Mouse (Mus musculus) C2C12 (cell line): Measurements from ENCODE around the gene Ilf3. TPM values are rescaled to one million over a fixed set of nuclear protein-coding genes. Genes with fewer than 3 reads are reported as not detected.

ENCODE experiments used
- H3K27me3 ChIP-seq: one replicate; pipeline ENCODE4 v1.6.1; 2011; ENCODE audit not compliant: control insufficient read depth, insufficient read depth, insufficient read length
- H3K36me3 ChIP-seq: one replicate; pipeline ENCODE4 v1.6.1; 2011; ENCODE audit not compliant: control insufficient read depth, insufficient read depth
- H3K4me3 ChIP-seq: one replicate; pipeline ENCODE4 v1.5.1; 2011; ENCODE audit warnings: mild to moderate bottlenecking, control low read depth; ENCODE audit not compliant: poor library complexity, insufficient read depth, severe bottlenecking
- H3K79me2 ChIP-seq: one replicate; pipeline ENCODE4 v1.6.1; 2011; ENCODE audit not compliant: control insufficient read depth, insufficient read depth
- H3K79me3 ChIP-seq: one replicate; pipeline ENCODE4 v1.6.1; 2011; ENCODE audit warnings: low read depth, control low read depth
- H3ac ChIP-seq: one replicate; pipeline ENCODE3; 2011; ENCODE audit warnings: low read depth; ENCODE audit not compliant: control insufficient read depth, insufficient read length
- CEBPB ChIP-seq: IDR thresholded peaks from one replicate; pipeline ENCODE4 v1.6.1; 2011; ENCODE audit warnings: low read depth, mild to moderate bottlenecking, control low read depth, moderate library complexity
- CTCF ChIP-seq: IDR thresholded peaks from one replicate; pipeline ENCODE4 v1.5.1; 2011; ENCODE audit not compliant: control insufficient read depth, insufficient read depth, insufficient read length
- FOSL1 ChIP-seq: IDR thresholded peaks from one replicate; pipeline ENCODE4 v1.8.0; 2011; ENCODE audit warnings: mild to moderate bottlenecking, low read length; ENCODE audit not compliant: poor library complexity, insufficient read depth, severe bottlenecking
- MAX ChIP-seq: IDR thresholded peaks from one replicate; pipeline ENCODE4 v1.6.1; 2011; ENCODE audit warnings: mild to moderate bottlenecking, control low read depth
- MYOD1 ChIP-seq: IDR thresholded peaks from one replicate; pipeline ENCODE4 v1.6.1; 2011; ENCODE audit warnings: low read depth; ENCODE audit not compliant: control insufficient read depth, insufficient read length
- MYOG ChIP-seq: IDR thresholded peaks from one replicate; pipeline ENCODE4 v1.6.1; 2011; ENCODE audit not compliant: control insufficient read depth, insufficient read length; ENCODE audit errors: extremely low read depth
- USF1 ChIP-seq: IDR thresholded peaks from one replicate; pipeline ENCODE4 v1.6.1; 2011; ENCODE audit warnings: low read depth, mild to moderate bottlenecking, control low read depth, moderate library complexity
- polyA plus RNA-seq: library from polyadenylated mRNA; unstranded; fragments of >200 nt; fragmentation: generic; extraction: Trizol; gene quantifications from one replicate; pipeline ENCODE4 v1.2.1, GENCODE M21; 2012; ENCODE audit warnings: missing spikeins

The Ilf3 gene
- polyA plus RNA-seq, 1 experiment, result 66.6 TPM

DNA sequence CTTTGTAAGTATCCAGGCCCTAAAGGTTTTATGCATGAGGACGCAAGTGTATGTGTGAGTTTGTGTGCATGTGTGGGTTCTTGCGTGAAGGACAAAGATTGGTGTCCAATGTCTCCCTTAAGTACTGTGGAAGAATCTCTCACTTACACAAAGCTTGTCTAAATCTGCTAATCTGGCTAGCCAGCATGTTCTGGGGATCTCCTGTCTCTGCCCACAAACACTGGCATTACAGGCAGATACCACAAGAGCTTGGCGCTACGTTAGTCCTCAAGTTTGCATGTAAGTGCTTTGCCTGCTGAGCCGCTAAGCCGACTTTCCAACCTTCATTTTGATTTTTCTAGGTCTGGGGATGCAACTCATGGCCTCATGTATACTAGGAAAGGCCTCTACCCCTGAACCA lies 69.9 kb downstream of the Ilf3 start:
- TF ChIP-seq CEBPB (no peak), CTCF (no peak), MAX (no peak)
- no peak overlapping the region for H3K4me3 ChIP-seq

DNA sequence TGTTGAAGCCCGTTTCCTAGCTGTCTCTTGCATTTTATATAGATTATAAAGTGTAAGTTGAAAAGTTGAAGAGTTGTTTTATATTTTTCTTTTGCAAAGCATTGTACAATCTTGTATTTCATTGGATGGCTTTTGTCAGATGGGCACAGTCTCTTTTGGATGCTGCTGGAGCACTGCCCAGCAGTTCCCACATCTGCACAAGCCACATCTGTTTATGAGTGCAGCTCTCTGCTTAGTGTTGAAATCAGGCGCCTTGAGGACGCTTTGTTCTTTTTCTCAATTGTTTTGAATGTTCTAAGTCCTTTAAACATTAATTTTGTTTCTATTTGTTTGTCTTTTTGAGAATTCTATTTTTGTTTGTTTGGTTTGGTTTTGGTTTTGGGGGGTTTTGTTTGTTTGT lies 70.5 kb downstream of the Ilf3 start:
- peaks cover 43% of the 10 kb centered on the region for H3K79me3 ChIP-seq
- TF ChIP-seq CEBPB (no peak), MYOG (no peak)
- H3K79me2 ChIP-seq, result peaks cover 96% of the 10 kb centered on the region
- no peaks in the 10 kb centered on the region for H3K36me3 ChIP-seq
- no peaks in the 10 kb centered on the region for H3K27me3 ChIP-seq
- no peak overlapping the region for H3K4me3 ChIP-seq
- no peak overlapping the region for H3ac ChIP-seq

More for the DNA sequence above, 69.9 kb downstream of the Ilf3 start:
- Histone ChIP-seq H3K79me3 (peaks cover 46% of the 10 kb centered on the region), H3K27me3 (no peaks in the 10 kb centered on the region), H3K79me2 (peaks cover 100% of the 10 kb centered on the region), H3K36me3 (no peaks in the 10 kb centered on the region), H3ac (no peak overlapping the region)

DNA sequence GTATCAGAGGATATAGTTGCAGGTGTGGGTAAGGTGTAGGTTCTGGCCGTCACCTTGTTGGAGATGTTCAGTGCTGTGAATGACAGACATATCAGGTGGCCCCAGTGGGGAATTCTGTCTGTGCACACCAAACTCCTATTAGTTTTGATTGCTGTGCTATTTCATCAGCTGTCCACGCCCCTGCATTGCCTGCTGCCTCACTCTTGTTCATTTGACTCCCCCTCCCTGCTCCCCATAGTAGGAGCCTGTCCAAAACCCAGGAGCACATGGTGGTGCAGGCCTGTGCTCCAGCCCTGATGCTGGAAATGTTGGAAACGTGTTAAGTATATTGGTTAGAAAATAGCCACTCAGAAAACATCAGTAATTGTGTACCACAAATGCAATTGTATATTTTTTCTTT lies 71.8 kb downstream of the Ilf3 start:
- TF ChIP-seq FOSL1, result no peak
- no peak for TF ChIP-seq CEBPB
- TF ChIP-seq MYOD1, result no peak

DNA sequence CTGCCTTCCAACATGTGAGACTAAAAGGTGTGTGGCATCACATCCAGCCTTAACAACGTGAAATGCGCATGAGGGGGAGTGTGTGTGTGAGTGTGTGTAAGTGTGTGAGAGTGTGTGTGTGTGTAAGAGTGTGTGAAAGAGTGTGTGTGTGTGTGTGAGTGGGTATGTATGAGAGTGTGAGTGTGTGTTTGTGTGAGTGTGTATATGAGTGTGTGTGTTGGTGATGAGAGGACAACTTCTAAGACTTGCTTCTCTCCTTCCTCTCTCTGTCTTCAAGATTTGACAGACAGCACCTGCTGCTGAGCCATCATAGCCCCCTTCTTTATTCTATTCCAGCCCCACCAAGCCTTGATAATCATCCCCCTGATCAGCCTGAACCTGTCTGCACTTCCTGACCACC lies 72.2 kb downstream of the Ilf3 start:
- Histone ChIP-seq H3K36me3 (no peaks in the 10 kb centered on the region), H3ac (no peak overlapping the region), H3K27me3 (no peaks in the 10 kb centered on the region), H3K4me3 (no peak overlapping the region), H3K79me2 (peaks cover 80% of the 10 kb centered on the region), H3K79me3 (peaks cover 31% of the 10 kb centered on the region)
- TF ChIP-seq USF1 (no peak), MYOD1 (no peak), FOSL1 (no peak), MYOG (no peak), MAX (no peak), CEBPB (no peak), CTCF (no peak)

More for the DNA sequence above, 71.8 kb downstream of the Ilf3 start:
- H3K27me3 ChIP-seq, result no peaks in the 10 kb centered on the region
- no peak overlapping the region for H3ac ChIP-seq
- H3K36me3 ChIP-seq, result no peaks in the 10 kb centered on the region
- H3K79me2 ChIP-seq, result peaks cover 83% of the 10 kb centered on the region
- peaks cover 34% of the 10 kb centered on the region for H3K79me3 ChIP-seq
- no peak overlapping the region for H3K4me3 ChIP-seq

DNA sequence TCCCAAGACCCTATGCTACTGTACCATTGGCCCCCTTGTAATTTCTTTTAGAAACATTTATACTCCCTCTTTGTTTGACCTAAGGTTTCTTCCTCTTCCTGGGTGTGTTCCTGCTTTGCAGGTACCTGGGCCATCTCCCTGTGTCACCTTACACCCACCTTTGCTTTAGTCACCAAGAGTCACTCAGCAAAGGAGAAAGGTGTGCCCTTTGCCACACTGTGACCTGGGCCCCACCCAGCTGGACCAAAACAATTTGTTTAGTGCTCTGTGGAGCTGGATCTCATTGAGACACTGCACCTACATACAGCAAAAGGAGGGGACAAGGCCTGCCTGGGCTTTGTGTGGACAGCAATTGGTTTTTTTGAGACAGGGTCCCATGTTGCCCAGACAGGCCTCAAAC lies 72.7 kb downstream of the Ilf3 start:
- H3ac ChIP-seq, result no peak overlapping the region
- H3K27me3 ChIP-seq, result no peaks in the 10 kb centered on the region
- H3K79me3 ChIP-seq, result peaks cover 28% of the 10 kb centered on the region
- H3K4me3 ChIP-seq, result no peak overlapping the region
- no peaks in the 10 kb centered on the region for H3K36me3 ChIP-seq
- H3K79me2 ChIP-seq, result peaks cover 80% of the 10 kb centered on the region
- TF ChIP-seq MYOD1, result no peak
- TF ChIP-seq USF1, result no peak
- no peak for TF ChIP-seq MYOG
- no peak for TF ChIP-seq CTCF
- no peak for TF ChIP-seq FOSL1
- no peak for TF ChIP-seq MAX
- no peak for TF ChIP-seq CEBPB

DNA sequence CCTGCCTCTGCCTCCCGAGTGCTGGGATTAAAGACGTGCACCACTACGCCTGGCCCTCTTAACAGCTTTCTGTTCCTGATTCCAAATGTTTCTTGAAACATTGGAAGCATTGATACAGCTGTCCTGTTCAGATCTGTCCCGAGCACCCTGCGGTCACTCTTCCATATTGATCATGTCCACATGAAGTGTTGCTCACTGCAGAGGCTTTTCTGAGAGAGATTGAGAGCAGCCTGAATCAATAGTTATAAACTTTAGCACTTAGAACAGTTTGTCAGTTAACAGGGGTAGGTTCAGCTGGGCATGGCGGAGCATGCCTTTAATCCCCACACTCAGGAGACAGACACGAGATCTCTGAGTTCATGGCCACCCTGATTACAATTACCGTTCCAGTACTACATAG lies 76.2 kb downstream of the Ilf3 start:
- Histone ChIP-seq H3K27me3 (no peaks in the 10 kb centered on the region), H3K79me2 (peaks cover 80% of the 10 kb centered on the region), H3ac (no peak overlapping the region), H3K4me3 (no peak overlapping the region), H3K36me3 (no peaks in the 10 kb centered on the region), H3K79me3 (peaks cover 22% of the 10 kb centered on the region)
- no peak for TF ChIP-seq FOSL1
- no peak for TF ChIP-seq MYOD1
- no peak for TF ChIP-seq CEBPB
- no peak for TF ChIP-seq CTCF
- TF ChIP-seq USF1, result no peak
- no peak for TF ChIP-seq MAX
- no peak for TF ChIP-seq MYOG

DNA sequence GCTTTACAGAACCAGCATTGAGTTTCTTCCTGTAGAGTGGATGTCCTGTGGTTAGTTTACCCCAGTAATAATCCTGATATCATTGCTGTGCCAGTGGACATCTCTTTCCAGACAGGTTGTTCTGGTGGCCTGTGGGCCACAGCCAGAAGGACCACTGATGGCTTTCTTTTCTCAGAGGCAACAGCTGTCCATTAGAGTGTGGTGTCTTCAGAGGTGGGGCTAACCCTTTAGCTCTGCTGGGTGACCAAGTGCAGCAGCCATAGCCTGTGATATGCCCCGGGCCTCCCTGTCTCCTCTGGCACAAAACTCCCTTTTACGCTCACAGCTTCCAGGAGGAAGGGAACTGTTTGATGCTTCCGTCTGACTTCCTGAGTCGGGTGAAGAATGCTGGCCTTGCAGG lies 76.9 kb downstream of the Ilf3 start:
- H3K79me2 ChIP-seq, result peaks cover 80% of the 10 kb centered on the region
- H3K27me3 ChIP-seq, result no peaks in the 10 kb centered on the region
- TF ChIP-seq CEBPB, result no peak
- TF ChIP-seq CTCF, result no peak
- no peak for TF ChIP-seq MAX
- TF ChIP-seq MYOD1, result no peak
- no peak for TF ChIP-seq FOSL1
- TF ChIP-seq MYOG, result no peak
- no peak for TF ChIP-seq USF1
- peaks cover 25% of the 10 kb centered on the region for H3K79me3 ChIP-seq
- H3K4me3 ChIP-seq, result no peak overlapping the region
- no peak overlapping the region for H3ac ChIP-seq
- H3K36me3 ChIP-seq, result no peaks in the 10 kb centered on the region
